Mouse (Mus musculus): ENCODE data around the gene Zfp664. TPM values are rescaled to one million over a fixed set of nuclear protein-coding genes. Genes with fewer than 3 reads are reported as not detected.

Zfp664 gene
- polyA plus RNA-seq, 1 experiment from 2014 or later = 147 TPM

GRCm38 (mm10) chr5:124912276-124912675, 49.8 kb downstream of the Zfp664 start:
- no peak for DNase-seq (ENCODE audit: low spot score)
- Histone ChIP-seq H3K27ac (no peak overlapping the region), H3K9me3 (no peaks in the 10 kb centered on the region), H3K27me3 (ENCODE audit: insufficient read depth, poor library complexity, severe bottlenecking) (no peaks in the 10 kb centered on the region), H3K4me3 (no peak overlapping the region), H3K36me3 (no peaks in the 10 kb centered on the region), H3K4me1 (replicated peaks) (peaks cover 30% of the 10 kb centered on the region)
- 67% methylated on average over 7 of the region's 7 CpGs for WGBS

GRCm38 (mm10) chr5:124912946-124913933, 50.7 kb downstream of the Zfp664 start:
- peaks cover 30% of the 10 kb centered on the region for H3K4me1 ChIP-seq (replicated peaks)

GRCm38 (mm10) chr5:124919798-124920197, 57.3 kb downstream of the Zfp664 start:
- H3K36me3 ChIP-seq = no peaks in the 10 kb centered on the region
- 0 out of 2 replicates have a peak, but pooled peaks cover 3% of the 10 kb centered on the region for H3K9me3 ChIP-seq
- H3K27ac ChIP-seq = no peak overlapping the region
- no peak for DNase-seq (ENCODE audit: low spot score)
- no peak overlapping the region for H3K4me3 ChIP-seq
- peaks cover 21% of the 10 kb centered on the region for H3K4me1 ChIP-seq (replicated peaks)
- 85% methylated on average over 3 of the region's 3 CpGs for WGBS
- no peaks in the 10 kb centered on the region for H3K27me3 ChIP-seq (ENCODE audit: insufficient read depth, poor library complexity, severe bottlenecking)

More at GRCm38 (mm10) chr5:124912946-124913933, 50.7 kb downstream of the Zfp664 start:
- no peak for DNase-seq (ENCODE audit: low spot score)
- Histone ChIP-seq H3K9me3 (no peaks in the 10 kb centered on the region), H3K4me3 (no peak overlapping the region), H3K36me3 (no peaks in the 10 kb centered on the region), H3K27ac (peak overlapping the region; percentile 29), H3K27me3 (ENCODE audit: insufficient read depth, poor library complexity, severe bottlenecking) (no peaks in the 10 kb centered on the region)
- 31% methylated on average over 20 of the region's 20 CpGs for WGBS

- Histone ChIP-seq H3K27ac (no peak overlapping the region), H3K36me3 (no peaks in the 10 kb centered on the region), H3K9me3 (0 out of 2 replicates have a peak, but pooled peaks cover 3% of the 10 kb centered on the region), H3K4me3 (no peak overlapping the region), H3K4me1 (replicated peaks) (peaks cover 24% of the 10 kb centered on the region), H3K27me3 (ENCODE audit: insufficient read depth, poor library complexity, severe bottlenecking) (no peaks in the 10 kb centered on the region)
- DNase-seq (ENCODE audit: low spot score) = no peak
Measured at GRCm38 (mm10) chr5:124921410-124921809, 58.9 kb downstream of the Zfp664 start.

GRCm38 (mm10) chr5:124922356-124923352, 60.2 kb downstream of the Zfp664 start:
- peak; percentile 35 for DNase-seq (ENCODE audit: low spot score)
- Histone ChIP-seq H3K36me3 (no peaks in the 10 kb centered on the region), H3K4me3 (no peak overlapping the region), H3K4me1 (replicated peaks) (peaks cover 25% of the 10 kb centered on the region), H3K27me3 (ENCODE audit: insufficient read depth, poor library complexity, severe bottlenecking) (no peaks in the 10 kb centered on the region), H3K27ac (peak overlapping the region; percentile 81), H3K9me3 (0 out of 2 replicates have a peak, but pooled peaks cover 3% of the 10 kb centered on the region)
- WGBS = 50% methylated on average over 18 of the region's 18 CpGs

- H3K27me3 ChIP-seq (ENCODE audit: insufficient read depth, poor library complexity, severe bottlenecking) = no peaks in the 10 kb centered on the region
- no peak overlapping the region for H3K4me3 ChIP-seq
- no peaks in the 10 kb centered on the region for H3K36me3 ChIP-seq
- no peak overlapping the region for H3K27ac ChIP-seq
- no peak for DNase-seq (ENCODE audit: low spot score)
- 83% methylated on average over 9 of the region's 9 CpGs for WGBS
- H3K4me1 ChIP-seq (replicated peaks) = peaks cover 30% of the 10 kb centered on the region
- H3K9me3 ChIP-seq = no peaks in the 10 kb centered on the region
Measured at GRCm38 (mm10) chr5:124929425-124930054, 67.0 kb downstream of the Zfp664 start.

- Histone ChIP-seq H3K4me3 (no peak overlapping the region), H3K9me3 (no peaks in the 10 kb centered on the region), H3K36me3 (no peaks in the 10 kb centered on the region), H3K27me3 (ENCODE audit: insufficient read depth, poor library complexity, severe bottlenecking) (no peaks in the 10 kb centered on the region), H3K27ac (0 out of 2 replicates have a peak overlapping the region, but pooled peaks have one; percentile 84), H3K4me1 (replicated peaks) (peaks cover 33% of the 10 kb centered on the region)
- WGBS = 41% methylated on average over 5 of the region's 5 CpGs
- DNase-seq (ENCODE audit: low spot score) = peak; percentile 71
Measured at GRCm38 (mm10) chr5:124930055-124930439, 67.6 kb downstream of the Zfp664 start.

- Histone ChIP-seq H3K4me3 (no peak overlapping the region), H3K27ac (peak overlapping the region; percentile 84), H3K36me3 (no peaks in the 10 kb centered on the region), H3K27me3 (ENCODE audit: insufficient read depth, poor library complexity, severe bottlenecking) (no peaks in the 10 kb centered on the region), H3K4me1 (replicated peaks) (peaks cover 33% of the 10 kb centered on the region), H3K9me3 (no peaks in the 10 kb centered on the region)
- DNase-seq (ENCODE audit: low spot score) = no peak
- WGBS = 35% methylated on average over 9 of the region's 9 CpGs
Measured at GRCm38 (mm10) chr5:124930603-124931002, 68.1 kb downstream of the Zfp664 start.

- WGBS = 10% methylated on average over 8 of the region's 8 CpGs
- peak overlapping the region; percentile 84 for H3K27ac ChIP-seq
- DNase-seq (ENCODE audit: low spot score) = peak; percentile 40
- H3K9me3 ChIP-seq = no peaks in the 10 kb centered on the region
- peaks cover 29% of the 10 kb centered on the region for H3K4me1 ChIP-seq (replicated peaks)
- H3K27me3 ChIP-seq (ENCODE audit: insufficient read depth, poor library complexity, severe bottlenecking) = no peaks in the 10 kb centered on the region
- H3K4me3 ChIP-seq = peak overlapping the region; percentile 9; the same call in 1 of the 2 replicates
- H3K36me3 ChIP-seq = no peaks in the 10 kb centered on the region
Measured at GRCm38 (mm10) chr5:124931076-124931475, 68.6 kb downstream of the Zfp664 start.

- no peaks in the 10 kb centered on the region for H3K27me3 ChIP-seq (ENCODE audit: insufficient read depth, poor library complexity, severe bottlenecking)
- no peaks in the 10 kb centered on the region for H3K36me3 ChIP-seq
- no peak overlapping the region for H3K27ac ChIP-seq
- no peak for DNase-seq (ENCODE audit: low spot score)
- peaks cover 5% of the 10 kb centered on the region; the same call in 1 of the 2 replicates for H3K9me3 ChIP-seq
- no peak overlapping the region for H3K4me3 ChIP-seq
- peaks cover 24% of the 10 kb centered on the region for H3K4me1 ChIP-seq (replicated peaks)
- 74% methylated on average over 7 of the region's 7 CpGs for WGBS
Measured at GRCm38 (mm10) chr5:124934558-124934957, 72.1 kb downstream of the Zfp664 start.

GRCm38 (mm10) chr5:124943181-124943792, 80.8 kb downstream of the Zfp664 start:
- WGBS = 51% methylated on average over 12 of the region's 12 CpGs
- H3K36me3 ChIP-seq = no peaks in the 10 kb centered on the region
- peak; percentile 71 for DNase-seq (ENCODE audit: low spot score)
- peaks cover 11% of the 10 kb centered on the region; the same call in 1 of the 2 replicates for H3K9me3 ChIP-seq
- 0 out of 2 replicates have a peak overlapping the region, but pooled peaks have one; percentile 9 for H3K4me3 ChIP-seq
- no peaks in the 10 kb centered on the region for H3K27me3 ChIP-seq (ENCODE audit: insufficient read depth, poor library complexity, severe bottlenecking)
- H3K4me1 ChIP-seq (replicated peaks) = peaks cover 21% of the 10 kb centered on the region
- H3K27ac ChIP-seq = peak overlapping the region; percentile 71
